Mouse (Mus musculus) kidney, adult 2 months (tissue): ENCODE measurements around the gene Frmd4a.

ENCODE experiments used
- CTCF ChIP-seq: fragments of 200-500 bp; conservative IDR thresholded peaks from 2 replicates; pipeline ENCODE4 v1.5.1; 2011; ENCODE audit warnings: low read depth, mild to moderate bottlenecking, control low read depth, low read length, moderate library complexity, mixed read lengths; ENCODE audit not compliant: insufficient read depth, insufficient read length
- POLR2A ChIP-seq: fragments of 200-500 bp; IDR thresholded peaks from one replicate; pipeline ENCODE4 v1.6.1; 2011; ENCODE audit warnings: low read depth, low read length, control low read depth

GRCm38 (mm10) chr2:4420679-4421312 lies 403.3 kb downstream of the Frmd4a start:
- TF ChIP-seq CTCF (no peak), POLR2A (no peak)
